Mouse (Mus musculus): ENCODE data around the gene Atp10a. TPM values are rescaled to one million over a fixed set of nuclear protein-coding genes. Genes with fewer than 3 reads are reported as not detected.

The Atp10a gene
- total RNA-seq (2023): 37.9 TPM

DNA sequence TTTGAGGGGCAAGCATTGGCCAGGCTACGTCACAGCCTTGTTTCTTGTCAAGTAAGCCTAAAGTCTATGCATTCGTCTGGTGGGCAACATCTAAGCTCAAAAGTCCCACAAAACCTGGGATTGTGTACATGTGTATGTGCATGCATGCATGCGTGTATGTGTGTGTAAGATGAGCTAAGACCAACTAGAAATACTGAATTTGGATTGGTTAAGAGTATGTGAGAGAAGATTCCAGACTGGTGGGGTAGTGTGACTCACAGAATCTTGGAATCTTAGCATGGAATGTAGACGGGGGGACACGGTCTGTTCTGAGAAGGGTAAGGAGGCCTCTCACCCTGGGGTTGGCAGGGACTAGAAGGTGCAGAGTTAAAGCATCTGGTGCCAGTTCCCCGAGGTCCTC is at the start of gene Atp10a:
Gene Atp10a, plus strand, starts transcription at position 301 of the 400 bp plus-strand sequence.

